Mouse (Mus musculus) liver, embryonic 16.5 days (tissue): ENCODE measurements around the gene Smad3. TPM values are rescaled to one million over a fixed set of nuclear protein-coding genes. Genes with fewer than 3 reads are reported as not detected.
A peak's percentile ranks its signal among the peaks of the same experiment; 100 is the strongest.

Experiments used
- ATAC-seq: fragments of 200-750 bp; cut with Nextera tagmentation; 2 replicates; pipeline ENCODE4 v1.8.0; 2017; ENCODE audit warnings: low read depth, mild to moderate bottlenecking, moderate number of reproducible peaks, moderate library complexity
- H3K27ac ChIP-seq: fragments of 300-500 bp; sonication (generic); 2 replicates; pipeline ENCODE4 v1.5.1; 2014; ENCODE audit warnings: mild to moderate bottlenecking, low read length
- H3K27me3 ChIP-seq: fragments of 300-500 bp; sonication (generic); 2 replicates; pipeline ENCODE4 v1.6.1; 2014; ENCODE audit warnings: low read depth, low read length, mixed read lengths; ENCODE audit not compliant: control insufficient read depth, insufficient read depth
- H3K36me3 ChIP-seq: fragments of 300-500 bp; sonication (generic); 2 replicates; pipeline ENCODE4 v1.6.1; 2014; ENCODE audit warnings: mild to moderate bottlenecking; ENCODE audit not compliant: control insufficient read depth, insufficient read depth
- H3K4me1 ChIP-seq: fragments of 300-500 bp; sonication (generic); 2 replicates; pipeline ENCODE4 v1.6.1; 2014; ENCODE audit warnings: low read depth, low read length, mixed read lengths; ENCODE audit not compliant: control insufficient read depth
- H3K4me2 ChIP-seq: fragments of 300-500 bp; sonication (generic); 2 replicates; pipeline ENCODE4 v1.6.1; 2014; ENCODE audit warnings: low read depth, low read length, mixed read lengths
- H3K4me3 ChIP-seq: fragments of 300-500 bp; sonication (generic); 2 replicates; pipeline ENCODE4 v1.5.1; 2014; ENCODE audit warnings: low read depth, mild to moderate bottlenecking, low read length
- H3K9ac ChIP-seq: fragments of 300-500 bp; sonication (generic); 2 replicates; pipeline ENCODE4 v1.6.1; 2014; ENCODE audit warnings: low read depth, low read length
- H3K9me3 ChIP-seq: fragments of 300-500 bp; sonication (generic); replicated peaks from 2 replicates; pipeline ENCODE4 v1.6.1; 2016; ENCODE audit warnings: low read length; ENCODE audit not compliant: control insufficient read depth
- WGBS: fragments of 180-500 bp; shearing (Covaris S2); extraction: QIAGEN DNeasy Blood & Tissue Kit; methylation state at CpG from one replicate; pipeline ENCODE4 v1.1.7; 2014; ENCODE audit not compliant: insufficient replicate concordance; 5-methylcytosine and 5-hydroxymethylcytosine counted together
- polyA plus RNA-seq: library from polyadenylated mRNA; unstranded; fragments of >200 nt; fragmentation: Nextera tagmentation; extraction: Ambion mirVana; gene quantifications from 2 replicates; pipeline ENCODE4 v1.2.1, GENCODE M21; 2015

Smad3 gene
- polyA plus RNA-seq, 1 experiment from 2014 or later, result 2.7 TPM

GRCm38 (mm10) chr9:63790222-63790621 is 32.4 kb upstream of the Smad3 start:
- Histone ChIP-seq H3K27ac (no peak overlapping the region), H3K9me3 (no peaks in the 10 kb centered on the region), H3K27me3 (no peaks in the 10 kb centered on the region), H3K9ac (no peak overlapping the region), H3K36me3 (no peaks in the 10 kb centered on the region), H3K4me1 (peaks cover 29% of the 10 kb centered on the region), H3K4me3 (no peak overlapping the region), H3K4me2 (no peak overlapping the region)
- 78% methylated on average over 4 of the region's 4 CpGs for WGBS
- peak; percentile 56 for ATAC-seq

DNA sequence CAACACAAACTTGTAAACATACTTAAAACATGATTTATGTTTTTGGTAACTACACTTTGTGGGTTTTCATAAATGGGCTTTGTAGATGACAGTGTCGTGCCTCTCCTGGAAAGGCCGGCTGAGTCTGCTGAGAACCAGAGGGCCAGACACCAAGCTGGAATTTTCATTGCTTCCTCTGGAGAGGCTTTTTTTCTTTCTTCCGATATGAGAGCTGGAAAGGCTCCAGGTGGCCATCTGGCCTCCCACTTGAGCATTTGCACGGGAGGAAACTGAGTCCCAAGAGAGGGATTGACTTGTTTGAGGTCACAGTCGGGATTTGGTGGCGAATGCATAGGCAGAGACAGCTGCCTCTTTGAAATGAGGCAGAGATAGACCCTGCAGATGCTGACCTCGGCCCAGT is 31.6 kb upstream of the Smad3 start:
- no peaks in the 10 kb centered on the region for H3K27me3 ChIP-seq
- ATAC-seq, result no peak
- H3K4me3 ChIP-seq, result no peak overlapping the region
- WGBS, result 65% methylated on average over 7 of the region's 7 CpGs
- H3K27ac ChIP-seq, result no peak overlapping the region
- no peak overlapping the region for H3K9ac ChIP-seq
- no peaks in the 10 kb centered on the region for H3K9me3 ChIP-seq
- no peaks in the 10 kb centered on the region for H3K36me3 ChIP-seq
- H3K4me1 ChIP-seq, result peaks cover 35% of the 10 kb centered on the region
- H3K4me2 ChIP-seq, result no peak overlapping the region

DNA sequence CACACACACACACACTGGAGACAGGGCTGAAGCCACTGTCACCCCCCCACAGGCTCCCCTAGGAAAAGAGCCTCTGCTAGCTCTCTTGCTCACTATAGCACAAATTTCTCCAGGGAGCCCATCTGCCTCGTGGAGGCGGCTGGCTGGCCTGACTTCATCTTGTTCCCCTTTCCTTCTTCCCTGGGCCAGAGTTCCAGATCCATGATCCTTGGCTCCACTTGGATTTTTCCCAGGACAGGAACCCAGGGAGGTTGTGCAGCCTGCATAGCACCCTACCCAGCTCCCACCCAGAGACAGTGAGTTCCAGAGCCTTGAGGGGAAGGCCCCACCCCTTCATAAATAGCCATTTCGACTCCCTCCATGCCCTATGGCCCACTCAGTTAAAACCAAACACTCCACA is 29.8 kb upstream of the Smad3 start:
- Histone ChIP-seq H3K9ac (no peak overlapping the region), H3K4me1 (peaks cover 34% of the 10 kb centered on the region), H3K27ac (no peak overlapping the region), H3K4me3 (no peak overlapping the region), H3K36me3 (no peaks in the 10 kb centered on the region), H3K9me3 (no peaks in the 10 kb centered on the region), H3K4me2 (no peak overlapping the region), H3K27me3 (no peaks in the 10 kb centered on the region)
- 54% methylated on average over 3 of the region's 3 CpGs for WGBS
- no peak for ATAC-seq

DNA sequence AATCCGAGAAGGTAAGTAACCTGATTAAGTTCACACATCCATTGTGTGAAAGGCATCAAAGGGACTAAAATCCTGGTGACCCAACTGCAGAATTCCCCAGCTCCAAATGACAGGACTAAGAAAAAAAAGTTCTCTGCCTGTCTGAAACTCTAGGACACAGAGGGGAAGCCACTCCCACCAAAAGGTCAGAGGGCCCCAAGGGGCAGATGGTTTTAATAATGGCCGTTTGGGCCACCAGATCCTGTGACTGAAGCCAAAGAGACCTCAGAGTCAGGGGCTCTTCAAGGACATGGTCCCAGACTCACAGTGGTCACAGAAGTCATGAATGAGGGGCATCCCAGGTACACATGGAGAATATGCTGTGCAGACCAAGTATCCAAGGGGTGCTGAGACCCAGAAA is 29.3 kb upstream of the Smad3 start:
- no peak for ATAC-seq
- no peak overlapping the region for H3K9ac ChIP-seq
- 39% methylated on average over 2 of the region's 2 CpGs for WGBS
- no peak overlapping the region for H3K4me2 ChIP-seq
- no peaks in the 10 kb centered on the region for H3K36me3 ChIP-seq
- no peaks in the 10 kb centered on the region for H3K9me3 ChIP-seq
- H3K27ac ChIP-seq, result no peak overlapping the region
- no peak overlapping the region for H3K4me3 ChIP-seq
- no peaks in the 10 kb centered on the region for H3K27me3 ChIP-seq
- H3K4me1 ChIP-seq, result peaks cover 39% of the 10 kb centered on the region

- Histone ChIP-seq H3K4me2 (no peak overlapping the region; the same call in 1 of the 2 replicates), H3K27ac (no peak overlapping the region), H3K9me3 (no peaks in the 10 kb centered on the region), H3K4me1 (peaks cover 48% of the 10 kb centered on the region), H3K36me3 (no peaks in the 10 kb centered on the region), H3K27me3 (no peaks in the 10 kb centered on the region), H3K4me3 (no peak overlapping the region), H3K9ac (no peak overlapping the region; the same call in 1 of the 2 replicates)
- WGBS, result 30% methylated on average over 5 of the region's 5 CpGs
- ATAC-seq, result no peak
These were observed 28.4 kb upstream of the Smad3 start for GRCm38 (mm10) chr9:63786026-63786670.

GRCm38 (mm10) chr9:63785492-63785891 is 27.7 kb upstream of the Smad3 start:
- H3K9me3 ChIP-seq, result no peaks in the 10 kb centered on the region
- H3K27ac ChIP-seq, result 0 out of 2 replicates have a peak overlapping the region, but pooled peaks have one; percentile 11
- H3K36me3 ChIP-seq, result no peaks in the 10 kb centered on the region
- WGBS, result 15% methylated on average over 5 of the region's 5 CpGs
- H3K4me3 ChIP-seq, result no peak overlapping the region
- no peak overlapping the region; the same call in 1 of the 2 replicates for H3K4me2 ChIP-seq
- no peaks in the 10 kb centered on the region for H3K27me3 ChIP-seq
- H3K4me1 ChIP-seq, result peaks cover 49% of the 10 kb centered on the region
- ATAC-seq, result peak; percentile 57
- no peak overlapping the region for H3K9ac ChIP-seq

DNA sequence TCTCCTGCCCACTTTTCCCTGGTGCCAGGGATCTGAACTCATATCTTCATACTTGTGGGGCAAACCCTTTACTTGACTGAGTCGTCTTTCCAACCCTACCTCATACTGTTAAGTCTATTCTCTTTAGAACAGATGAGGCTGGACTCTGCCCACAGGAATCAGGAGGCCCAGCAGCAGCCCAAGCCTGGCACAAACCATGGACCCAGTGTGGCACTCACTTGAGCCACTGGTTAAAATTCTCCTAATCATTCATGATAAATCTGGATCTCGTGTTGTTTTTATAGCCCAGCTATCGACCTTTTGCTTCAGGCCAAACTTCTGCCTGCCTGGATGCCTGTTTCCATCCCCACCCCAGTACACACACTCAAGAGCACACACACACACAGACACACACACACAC is 26.8 kb upstream of the Smad3 start:
- Histone ChIP-seq H3K4me3 (no peak overlapping the region), H3K9me3 (no peaks in the 10 kb centered on the region), H3K27me3 (no peaks in the 10 kb centered on the region), H3K36me3 (no peaks in the 10 kb centered on the region), H3K4me2 (no peak overlapping the region), H3K9ac (no peak overlapping the region), H3K27ac (no peak overlapping the region), H3K4me1 (peaks cover 51% of the 10 kb centered on the region)
- ATAC-seq, result no peak
- WGBS, result 64% methylated on average over 3 of the region's 3 CpGs

DNA sequence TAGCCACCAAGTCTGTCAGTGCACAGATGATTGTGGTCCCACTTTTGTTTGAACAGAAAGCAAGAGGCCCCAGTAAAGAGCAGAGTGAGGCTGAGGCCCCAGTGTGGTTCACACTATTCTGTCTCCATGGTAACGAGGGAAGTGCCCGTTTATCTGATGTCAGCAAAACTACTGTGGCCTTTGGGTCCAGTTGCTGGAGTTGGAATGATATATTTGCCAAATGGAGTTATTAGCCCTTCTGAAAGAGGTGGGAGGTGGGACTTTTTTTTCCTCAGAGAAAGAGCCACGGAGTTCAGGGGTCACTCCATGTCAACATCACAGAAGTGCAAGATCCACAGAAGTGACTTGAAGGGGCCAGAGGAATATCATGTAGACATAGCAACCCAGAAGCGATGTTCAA is 24.9 kb upstream of the Smad3 start:
- ATAC-seq, result peak; percentile 69
- H3K36me3 ChIP-seq, result no peaks in the 10 kb centered on the region
- H3K27me3 ChIP-seq, result no peaks in the 10 kb centered on the region
- WGBS, result 32% methylated on average over 4 of the region's 4 CpGs
- no peak overlapping the region for H3K9ac ChIP-seq
- peaks cover 53% of the 10 kb centered on the region for H3K4me1 ChIP-seq
- peak overlapping the region; percentile 42 for H3K4me2 ChIP-seq
- no peak overlapping the region for H3K4me3 ChIP-seq
- H3K9me3 ChIP-seq, result no peaks in the 10 kb centered on the region
- peak overlapping the region; percentile 15; the same call in 1 of the 2 replicates for H3K27ac ChIP-seq

DNA sequence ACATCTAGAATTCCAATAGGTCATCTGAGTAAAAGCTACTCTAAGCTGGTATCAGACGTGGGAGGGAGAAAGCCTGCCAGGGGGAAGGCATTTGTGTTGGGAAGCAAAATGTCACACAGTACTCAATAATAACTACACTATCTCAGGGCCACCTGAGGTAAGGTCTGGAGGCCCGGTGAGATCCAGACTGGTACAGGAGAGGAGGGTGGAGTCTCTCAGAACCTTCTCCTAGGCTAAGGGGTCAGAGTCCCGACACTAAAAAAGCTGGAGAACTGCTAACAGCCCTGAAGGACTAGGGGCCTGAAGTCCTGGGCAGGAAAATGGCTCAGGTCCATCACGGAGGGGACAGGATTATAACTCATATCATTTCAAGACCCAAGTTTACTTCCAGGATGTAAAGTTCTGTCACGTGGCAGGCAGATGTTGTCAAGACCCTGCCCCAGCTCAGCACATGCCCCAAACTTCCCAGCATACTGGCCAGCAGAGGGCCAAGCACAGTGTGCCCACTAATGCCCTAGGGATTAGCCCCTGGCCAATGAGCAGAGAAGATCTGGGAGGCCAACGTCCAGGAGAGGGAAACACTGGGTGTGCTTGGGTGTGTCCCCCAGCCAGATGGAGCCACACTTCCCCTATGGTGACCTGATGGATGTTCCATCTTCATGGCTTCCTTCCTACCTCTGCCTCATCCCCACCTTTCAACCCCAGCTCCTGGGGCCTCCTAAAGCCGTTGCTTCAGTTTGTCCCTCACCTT is 24.1 kb upstream of the Smad3 start:
- ATAC-seq, result peak; percentile 70
- Histone ChIP-seq H3K36me3 (no peaks in the 10 kb centered on the region), H3K27me3 (no peaks in the 10 kb centered on the region), H3K27ac (peak overlapping the region; percentile 15; the same call in 1 of the 2 replicates), H3K4me1 (peaks cover 53% of the 10 kb centered on the region), H3K9me3 (no peaks in the 10 kb centered on the region), H3K4me3 (no peak overlapping the region), H3K9ac (0 out of 2 replicates have a peak overlapping the region, but pooled peaks have one; percentile 6), H3K4me2 (peak overlapping the region; percentile 42)
- 45% methylated on average over 7 of the region's 7 CpGs for WGBS
